Mouse (Mus musculus) CH12.LX (cell line): ENCODE measurements around the gene Sgo2a. TPM values are rescaled to one million over a fixed set of nuclear protein-coding genes. Genes with fewer than 3 reads are reported as not detected.

Experiments used
- DNase-seq: peaks from one replicate; pipeline ENCODE4 v3.0.0-alpha.2; 2013; ENCODE audit errors: extremely low read depth
- H3K27ac ChIP-seq: 2 replicates; pipeline ENCODE4 v1.5.1; 2012; ENCODE audit warnings: low read depth, mild to moderate bottlenecking, control low read depth, moderate library complexity; ENCODE audit not compliant: insufficient read depth
- H3K27me3 ChIP-seq: replicated peaks from 2 replicates; pipeline ENCODE3; 2012; ENCODE audit warnings: inconsistent platforms
- H3K36me3 ChIP-seq, 2 experiments: replicated peaks in 1 of 2; 2 replicates each; pipeline versions ENCODE3 to v1.6.1; 2012; ENCODE audit warnings: inconsistent platforms in 1 of 2, low read length in 1 of 2, mild to moderate bottlenecking in 1 of 2, mixed read lengths in 1 of 2, moderate library complexity in 1 of 2; ENCODE audit not compliant: control insufficient read depth in 1 of 2, insufficient read depth in 1 of 2
- H3K4me1 ChIP-seq, 2 experiments: 2 replicates each; pipeline ENCODE4 v1.6.1; 2012; ENCODE audit warnings: inconsistent platforms in 1 of 2, moderate library complexity in 1 of 2; ENCODE audit not compliant: insufficient read depth in 2 of 2, control insufficient read depth in 1 of 2
- H3K4me2 ChIP-seq: 2 replicates; pipeline ENCODE4 v1.6.1; 2012; ENCODE audit warnings: low read depth, mild to moderate bottlenecking, control low read depth; ENCODE audit not compliant: poor library complexity, insufficient read depth, severe bottlenecking
- H3K4me3 ChIP-seq, 3 experiments: fragments of 150-350 bp in 1 of 3; sonication (generic) in 1 of 3; replicated peaks in 1 of 3; 2 replicates each; pipeline versions ENCODE3 to v1.5.1; 2011 to 2012; ENCODE audit warnings: low read depth in 2 of 3, low read length in 2 of 3, mild to moderate bottlenecking in 2 of 3, moderate library complexity in 2 of 3, control low read depth in 1 of 3, improper control_type of control experiment in 1 of 3, inconsistent platforms in 1 of 3, mixed read lengths in 1 of 3; ENCODE audit not compliant: poor library complexity in 1 of 3
- H3K79me2 ChIP-seq: replicated peaks from 2 replicates; pipeline ENCODE4 v1.6.1; 2012; ENCODE audit warnings: mild to moderate bottlenecking, moderate library complexity; ENCODE audit not compliant: control insufficient read depth, poor library complexity, insufficient read depth, severe bottlenecking; ENCODE audit errors: extremely low read depth
- H3K9ac ChIP-seq: 2 replicates; pipeline ENCODE4 v1.6.1; 2012; ENCODE audit warnings: low read depth, mild to moderate bottlenecking, control low read depth, moderate library complexity; ENCODE audit not compliant: insufficient read depth
- H3K9me3 ChIP-seq: replicated peaks from 2 replicates; pipeline ENCODE3; 2012; ENCODE audit warnings: low read length, inconsistent platforms, mixed read lengths
- CHD1 ChIP-seq: IDR thresholded peaks from 2 replicates; pipeline ENCODE4 v1.6.1; 2012; ENCODE audit warnings: low read depth, low read length, improper control_type of control experiment, inconsistent platforms
- CHD2 ChIP-seq: IDR thresholded peaks from 2 replicates; pipeline ENCODE4 v1.6.1; 2011; ENCODE audit warnings: low read length, improper control_type of control experiment
- ELF1 ChIP-seq: IDR thresholded peaks from 2 replicates; pipeline ENCODE4 v1.6.1; 2014; ENCODE audit warnings: low read depth, mild to moderate bottlenecking, inconsistent platforms, low read length, improper control_type of control experiment
- ETS1 ChIP-seq: conservative IDR thresholded peaks from 2 replicates; pipeline ENCODE4 v1.6.1; 2012; ENCODE audit warnings: low read depth, mild to moderate bottlenecking, inconsistent platforms, low read length, improper control_type of control experiment, moderate library complexity
- HCFC1 ChIP-seq: IDR thresholded peaks from 2 replicates; pipeline ENCODE4 v1.6.1; 2012; ENCODE audit warnings: low read depth, mild to moderate bottlenecking, inconsistent platforms, low read length, improper control_type of control experiment
- IRF4 ChIP-seq: IDR thresholded peaks from 2 replicates; pipeline ENCODE4 v1.6.1; 2014; ENCODE audit warnings: low read depth, mild to moderate bottlenecking, inconsistent platforms, low read length, improper control_type of control experiment
- JUND ChIP-seq: conservative IDR thresholded peaks from 2 replicates; pipeline ENCODE4 v1.6.1; 2011; ENCODE audit warnings: low read depth, low read length, improper control_type of control experiment
- MAZ ChIP-seq: IDR thresholded peaks from 2 replicates; pipeline ENCODE4 v1.6.1; 2012; ENCODE audit warnings: low read depth, mild to moderate bottlenecking, inconsistent platforms, low read length, improper control_type of control experiment, moderate library complexity
- MEF2A ChIP-seq: IDR thresholded peaks from 2 replicates; pipeline ENCODE4 v1.6.1; 2014; ENCODE audit warnings: low read depth, mild to moderate bottlenecking, inconsistent platforms, low read length, improper control_type of control experiment, borderline replicate concordance
- MXI1 ChIP-seq: IDR thresholded peaks from 2 replicates; pipeline ENCODE4 v1.6.1; 2011; ENCODE audit warnings: mild to moderate bottlenecking, low read depth, low read length, improper control_type of control experiment
- MYC ChIP-seq: IDR thresholded peaks from 2 replicates; pipeline ENCODE4 v1.6.1; 2011; ENCODE audit warnings: low read depth, mild to moderate bottlenecking, improper control_type of control experiment, low read length
- NELFE ChIP-seq: IDR thresholded peaks from 2 replicates; pipeline ENCODE4 v1.6.1; 2011; ENCODE audit warnings: low read depth, low read length, improper control_type of control experiment
- NRF1 ChIP-seq: IDR thresholded peaks from 2 replicates; pipeline ENCODE4 v1.6.1; 2014; ENCODE audit warnings: low read depth, mild to moderate bottlenecking, inconsistent platforms, low read length, improper control_type of control experiment, moderate library complexity
- POLR2A ChIP-seq: IDR thresholded peaks from 2 replicates; pipeline ENCODE4 v1.6.1; 2011; ENCODE audit warnings: low read depth, mild to moderate bottlenecking, improper control_type of control experiment, low read length
- POLR2AphosphoS2 ChIP-seq: IDR thresholded peaks from 2 replicates; pipeline ENCODE4 v1.6.1; 2011; ENCODE audit warnings: low read depth, low read length, improper control_type of control experiment
- RAD21 ChIP-seq: IDR thresholded peaks from 2 replicates; pipeline ENCODE4 v1.6.1; 2011; ENCODE audit warnings: low read depth, mild to moderate bottlenecking, low read length, improper control_type of control experiment, moderate library complexity
- SIN3A ChIP-seq: IDR thresholded peaks from 2 replicates; pipeline ENCODE4 v1.6.1; 2012; ENCODE audit warnings: low read length, improper control_type of control experiment, inconsistent platforms
- SMC3 ChIP-seq: IDR thresholded peaks from 2 replicates; pipeline ENCODE4 v1.6.1; 2011; ENCODE audit warnings: low read depth, low read length, improper control_type of control experiment
- TBP ChIP-seq: conservative IDR thresholded peaks from 2 replicates; pipeline ENCODE4 v1.6.1; 2011; ENCODE audit warnings: low read depth, low read length, improper control_type of control experiment
- TCF12 ChIP-seq: IDR thresholded peaks from 2 replicates; pipeline ENCODE4 v1.6.1; 2014; ENCODE audit warnings: low read depth, mild to moderate bottlenecking, inconsistent platforms, low read length, improper control_type of control experiment
- UBTF ChIP-seq: IDR thresholded peaks from 2 replicates; pipeline ENCODE4 v1.6.1; 2012; ENCODE audit warnings: low read depth, mild to moderate bottlenecking, inconsistent platforms, low read length, improper control_type of control experiment, moderate library complexity
- ZC3H11A ChIP-seq: IDR thresholded peaks from 2 replicates; pipeline ENCODE4 v1.6.1; 2012; ENCODE audit warnings: low read depth, mild to moderate bottlenecking, inconsistent platforms, low read length, improper control_type of control experiment
- ZMIZ1 ChIP-seq: IDR thresholded peaks from 2 replicates; pipeline ENCODE4 v1.6.1; 2012; ENCODE audit warnings: low read depth, mild to moderate bottlenecking, inconsistent platforms, low read length, improper control_type of control experiment
- dilution Hi-C: fragments of 300-500 bp; cut with MboI; formaldehyde crosslinking; loops from 2 replicates; pipeline ENCODE4 v1.14.3; 2020; ENCODE audit warnings: low sequenced_read_pairs; ENCODE audit not compliant: extremely low pct_unique_long_range_greater_than_20kb, extremely low pct_ligation_motif_present
- in situ Hi-C: fragments of 300-500 bp; cut with MboI; formaldehyde crosslinking; loops from 3 replicates; pipeline ENCODE4 v1.14.3; 2019; ENCODE audit warnings: low sequenced_read_pairs, low pct_ligation_motif_present, low pct_unique_long_range_greater_than_20kb, mixed read lengths
- polyA plus RNA-seq: library from polyadenylated mRNA; unstranded; fragments of >175 nt; gene quantifications from 2 replicates; pipeline ENCODE4 v1.2.1, GENCODE M21; 2012; ENCODE audit warnings: low read depth; ENCODE audit not compliant: insufficient read length
- total RNA-seq, 2 experiments: library from RNA; depleted of rRNA; stranded (reverse); fragments of 300-350 nt in 1 of 2; fragments of >200 nt in 1 of 2; gene quantifications; 2 replicates each; pipeline ENCODE4 v1.2.3; 2012 to 2014

Sgo2a gene
- 14.4 and 15.1 TPM in 2 replicates for total RNA-seq (2012; rRNA removed)
- total RNA-seq (2014; rRNA removed), result 24.2 and 27.1 TPM in 2 replicates
- polyA plus RNA-seq, result 14.6 and 15.1 TPM in 2 replicates

DNA sequence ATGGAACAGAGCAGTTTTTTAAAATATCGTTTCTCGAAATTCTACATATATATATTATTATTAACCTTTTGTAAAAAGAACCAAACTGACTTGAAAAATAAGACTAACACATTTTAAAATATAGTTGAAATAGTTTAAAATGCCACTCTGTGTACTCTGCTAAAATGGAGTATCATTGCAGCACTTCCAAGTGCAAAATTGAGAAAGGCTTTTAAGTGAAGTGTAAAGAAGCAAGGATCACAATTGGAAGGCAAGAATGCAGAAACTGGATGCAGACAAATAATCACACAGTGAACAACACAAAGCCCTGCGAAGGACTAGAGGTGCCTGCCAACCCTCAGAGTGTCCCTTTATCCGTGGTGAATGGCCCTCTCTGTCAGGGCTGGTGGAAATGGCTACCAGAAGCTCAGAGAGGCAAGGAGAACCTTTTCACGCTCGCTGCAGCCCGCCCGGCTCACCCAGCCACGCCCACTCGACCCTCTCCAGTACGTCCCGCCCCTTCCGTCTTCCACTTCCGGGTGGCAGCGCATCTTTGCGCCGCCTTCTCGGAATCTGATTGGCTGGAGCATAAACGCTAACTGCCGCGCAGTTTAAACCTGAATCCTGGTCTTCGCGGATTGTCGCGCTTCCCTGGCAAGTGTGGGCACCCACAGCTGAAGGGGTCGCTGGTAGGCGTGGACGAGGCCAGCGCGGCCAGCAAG is at the start of gene Sgo2a:
Gene Sgo2a (plus strand): TSS at position 540 of the 701 bp plus-strand sequence.
- peak; percentile 97 for DNase-seq
- Histone ChIP-seq H3K79me2 (peaks cover 31% of the 10 kb centered on the region), H3K4me2 (peak within 1 kb of the TSS; percentile 97), H3K27me3 (no peaks in the 10 kb centered on the region), H3K36me3 (peaks cover 0 to 10% of the 10 kb centered on the region in 2 experiments), H3K9ac (peak within 1 kb of the TSS; percentile 81), H3K4me1 (peaks cover 0 to 18% of the 10 kb centered on the region in 2 experiments; a peak in 1 of 4 replicates), H3K9me3 (no peaks in the 10 kb centered on the region), H3K4me3 (peak within 1 kb of the TSS; percentile 75 to 81 (median 76)), H3K27ac (peak within 1 kb of the TSS; percentile 7; the same call in 1 of the 2 replicates)
- dilution Hi-C loops (no loop called here), in situ Hi-C loops (no loop called here)
- TF ChIP-seq MXI1, result peak; percentile 71
- TF ChIP-seq TCF12, result peak; percentile 66
- TF ChIP-seq ELF1, result peak; percentile 97
- TF ChIP-seq HCFC1, result peak; percentile 76
- peak; percentile 79 for TF ChIP-seq NELFE
- peak; percentile 70; the same call in 1 of the 2 replicates for TF ChIP-seq ZMIZ1
- TF ChIP-seq MEF2A, result no peak
- no peak for TF ChIP-seq CHD1
- TF ChIP-seq NRF1, result peak; percentile 34; the same call in 1 of the 2 replicates
- TF ChIP-seq ETS1, result no peak
- no peak for TF ChIP-seq UBTF
- 0 out of 2 replicates have a peak, but pooled peaks have one; percentile 36 for TF ChIP-seq IRF4
- no peak for TF ChIP-seq JUND
- TF ChIP-seq TBP, result peak; percentile 78; the same call in 1 of the 2 replicates
- TF ChIP-seq SMC3, result no peak
- TF ChIP-seq MAZ, result no peak; the same call in 1 of the 2 replicates
- peak; percentile 94 for TF ChIP-seq POLR2A
- TF ChIP-seq CHD2, result peak; percentile 66; the same call in 1 of the 2 replicates
- no peak for TF ChIP-seq RAD21
- peak; percentile 40; the same call in 1 of the 2 replicates for TF ChIP-seq MYC
- TF ChIP-seq POLR2AphosphoS2, result no peak
- no peak for TF ChIP-seq ZC3H11A
- peak; percentile 83; the same call in 1 of the 2 replicates for TF ChIP-seq SIN3A
